ENCODE assay signal across 19 mouse cellular contexts in the genomic region with DNA sequence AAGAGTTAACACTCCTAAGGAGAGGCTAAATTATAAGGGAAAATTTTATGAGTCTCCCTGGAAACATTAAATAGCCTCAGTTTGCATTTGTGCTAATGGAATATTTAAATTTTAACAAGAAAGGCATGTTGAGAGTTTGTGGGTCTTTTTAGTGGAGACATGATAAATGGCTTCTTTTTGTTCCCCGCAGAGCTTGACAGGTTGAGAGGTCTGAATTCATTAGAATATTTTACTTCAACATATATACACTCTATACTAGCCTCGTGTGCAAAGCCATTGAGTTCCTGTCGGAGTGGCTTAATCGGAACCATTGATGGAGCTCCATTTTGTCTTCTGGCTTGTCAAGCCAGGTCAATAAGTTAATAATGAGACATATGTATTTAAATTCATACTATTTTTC. TPM values are rescaled to one million over a fixed set of nuclear protein-coding genes. Genes with fewer than 3 reads are reported as not detected.
DNase-seq lines count a peak whose midpoint lies in the region; ATAC-seq and TF ChIP-seq lines count a peak whose summit lies in the region.
"Had no signal": no experiment of that assay in that cellular context is flagged by ENCODE, and none has a peak within 500 bp of the region (broad histone marks: within the 10 kb centered on the region; RNA-seq: fewer than 3 reads in every experiment).

No protein-coding gene starts in this region.

- 60% methylated on average over 4 of the region's 4 CpGs for whole genome bisulfite sequencing in forebrain, embryonic 13.5 days
- WGBS in forebrain, embryonic 10.5 days: 92% methylated on average over 4 of the region's 4 CpGs
- WGBS in hindbrain, embryonic 14.5 days: 16% methylated on average over 4 of the region's 4 CpGs
- WGBS in midbrain, postnatal 0 days: 38% methylated on average over 4 of the region's 4 CpGs
- WGBS in heart, embryonic 11.5 days (ENCODE audit: insufficient replicate concordance): 86% methylated on average over 4 of the region's 4 CpGs

- peaks cover 45% of the 10 kb centered on the region for H3K36me3 ChIP-seq in forebrain, embryonic 13.5 days (ENCODE audit: poor library complexity, severe bottlenecking)
- H3K36me3 ChIP-seq in forebrain, embryonic 10.5 days (replicated peaks): peaks cover 47% of the 10 kb centered on the region
- peaks cover 58% of the 10 kb centered on the region for H3K36me3 ChIP-seq in hindbrain, embryonic 14.5 days (replicated peaks; ENCODE audit: control insufficient read depth, insufficient read depth)
- H3K36me3 ChIP-seq in midbrain, postnatal 0 days (ENCODE audit: insufficient read depth, low read length): peaks cover 29% of the 10 kb centered on the region
- H3K36me3 ChIP-seq in heart, embryonic 11.5 days (ENCODE audit: control insufficient read depth, insufficient read depth, low read length): no peaks in the 10 kb centered on the region

- ATAC-seq in forebrain, embryonic 13.5 days: no peak
- no peak for ATAC-seq in hindbrain, embryonic 14.5 days (ENCODE audit: low FRiP score)
- ATAC-seq in midbrain, postnatal 0 days (ENCODE audit: low FRiP score): no peak
- ATAC-seq in heart, embryonic 11.5 days (replicated peaks; ENCODE audit: insufficient number of reproducible peaks, low FRiP score, low TSS enrichment): no peak

- H3K4me2 ChIP-seq in forebrain, embryonic 13.5 days: peak overlapping the region; percentile 27; the same call in 1 of the 2 replicates
- peak overlapping the region; percentile 97 for H3K4me2 ChIP-seq in hindbrain, embryonic 14.5 days (replicated peaks)
- H3K4me2 ChIP-seq in midbrain, postnatal 0 days (ENCODE audit: low read depth, low read length, poor library complexity, severe bottlenecking): peak overlapping the region; percentile 28
- no peak overlapping the region for H3K4me2 ChIP-seq in heart, embryonic 11.5 days

- no peaks in the 10 kb centered on the region for H3K27me3 ChIP-seq in forebrain, embryonic 13.5 days
- H3K27me3 ChIP-seq in forebrain, embryonic 10.5 days (ENCODE audit: poor library complexity, severe bottlenecking): no peaks in the 10 kb centered on the region
- no peaks in the 10 kb centered on the region for H3K27me3 ChIP-seq in hindbrain, embryonic 14.5 days (ENCODE audit: control insufficient read depth, insufficient read depth, low read length)
- no peaks in the 10 kb centered on the region for H3K27me3 ChIP-seq in midbrain, postnatal 0 days (ENCODE audit: insufficient read depth, low read length)
- no peaks in the 10 kb centered on the region for H3K27me3 ChIP-seq in heart, embryonic 11.5 days (ENCODE audit: control insufficient read depth, insufficient read depth, low read length)
- H3K27me3 ChIP-seq: CH12.LX had no signal

- H3K9me3 ChIP-seq in forebrain, embryonic 13.5 days (replicated peaks): no peaks in the 10 kb centered on the region
- no peaks in the 10 kb centered on the region for H3K9me3 ChIP-seq in forebrain, embryonic 10.5 days
- no peaks in the 10 kb centered on the region for H3K9me3 ChIP-seq in hindbrain, embryonic 14.5 days (ENCODE audit: control insufficient read depth, low read length)
- H3K9me3 ChIP-seq in midbrain, postnatal 0 days (ENCODE audit: low read length): no peaks in the 10 kb centered on the region
- H3K9me3 ChIP-seq in heart, embryonic 11.5 days (replicated peaks; ENCODE audit: control insufficient read depth, low read length): no peaks in the 10 kb centered on the region

- no peak for TF ChIP-seq CTCF in brain, embryonic 14.5 days (IDR thresholded peaks at IDR 0.05; ENCODE audit: borderline replicate concordance, extremely low read depth, insufficient read depth, insufficient read length)
- TF ChIP-seq CTCF in midbrain, postnatal 0 days (IDR thresholded peaks at IDR 0.05): no peak

- TF ChIP-seq POLR2A in brain, embryonic 14.5 days (IDR thresholded peaks at IDR 0.05; ENCODE audit: borderline replicate concordance, extremely low read depth, insufficient read depth, insufficient read length, poor library complexity, severe bottlenecking): no peak

- no peak for DNase-seq in forebrain, embryonic 10.5 days (ENCODE audit: extremely low spot score, low spot score)
- DNase-seq in brain, embryonic 14.5 days (ENCODE audit: low read depth): peak; percentile 55
- no peak for DNase-seq in hindbrain, embryonic 14.5 days (ENCODE audit: low spot score)
- no peak for DNase-seq in midbrain, postnatal 0 days (ENCODE audit: low spot score)
- DNase-seq in cerebellum, postnatal 25 days: no peak
- no peak for DNase-seq in cerebellum, adult 9-11 months
- DNase-seq: adrenal gland, adult 2 months; cerebellum, adult 11 months; cerebellum, postnatal 36 days; gastrocnemius, adult 2 months; kidney, adult 2 months; kidney, postnatal 25 days; lung, adult 18-20 months; lung, postnatal 36 days; retina, postnatal 1 day; thymus, postnatal 25 days had no signal

- no peak overlapping the region for H3K27ac ChIP-seq in forebrain, embryonic 13.5 days
- no peak overlapping the region for H3K27ac ChIP-seq in forebrain, embryonic 10.5 days
- no peak overlapping the region for H3K27ac ChIP-seq in hindbrain, embryonic 14.5 days
- H3K27ac ChIP-seq in midbrain, postnatal 0 days (ENCODE audit: low read depth, low read length): no peak overlapping the region
- H3K27ac ChIP-seq in heart, embryonic 11.5 days (ENCODE audit: low read depth, low read length): no peak overlapping the region
- H3K27ac ChIP-seq: gastrocnemius, adult 2 months had no signal

- H3K9ac ChIP-seq in forebrain, embryonic 13.5 days: no peak overlapping the region
- no peak overlapping the region for H3K9ac ChIP-seq in hindbrain, embryonic 14.5 days
- no peak overlapping the region for H3K9ac ChIP-seq in midbrain, postnatal 0 days (replicated peaks; ENCODE audit: low read length, poor library complexity, severe bottlenecking)
- H3K9ac ChIP-seq in heart, embryonic 11.5 days (ENCODE audit: low read depth, low read length): no peak overlapping the region

- peaks cover 72% of the 10 kb centered on the region for H3K4me1 ChIP-seq in forebrain, embryonic 13.5 days
- peaks cover 55% of the 10 kb centered on the region for H3K4me1 ChIP-seq in forebrain, embryonic 10.5 days
- H3K4me1 ChIP-seq in hindbrain, embryonic 14.5 days (replicated peaks; ENCODE audit: control insufficient read depth, insufficient read depth, low read length): peaks cover 55% of the 10 kb centered on the region
- H3K4me1 ChIP-seq in midbrain, postnatal 0 days (ENCODE audit: insufficient read depth, low read length): peaks cover 5% of the 10 kb centered on the region; the same call in 1 of the 2 replicates
- H3K4me1 ChIP-seq in heart, embryonic 11.5 days (ENCODE audit: control insufficient read depth, insufficient read depth, low read length): peaks cover 18% of the 10 kb centered on the region

- no peak overlapping the region for H3K4me3 ChIP-seq in forebrain, embryonic 13.5 days
- no peak overlapping the region for H3K4me3 ChIP-seq in forebrain, embryonic 10.5 days
- peak overlapping the region; percentile 0; the same call in 1 of the 2 replicates for H3K4me3 ChIP-seq in hindbrain, embryonic 14.5 days (replicated peaks; ENCODE audit: low read length)
- H3K4me3 ChIP-seq in midbrain, postnatal 0 days (ENCODE audit: low read depth, low read length): no peak overlapping the region
- no peak overlapping the region for H3K4me3 ChIP-seq in heart, embryonic 11.5 days (ENCODE audit: low read depth, low read length)
- H3K4me3 ChIP-seq: gastrocnemius, adult 2 months had no signal

RNA-seq across cellular contexts. Expression of a gene that starts 6.4 kb away (rescaled TPM):
- polyA plus RNA-seq in forebrain, embryonic 13.5 days (2015; fragmentation: Nextera tagmentation; extraction: Ambion mirVana): 1,694 and 1,735 TPM in 2 replicates
- polyA plus RNA-seq in forebrain, embryonic 10.5 days (2016; fragmentation: Nextera tagmentation; extraction: Ambion mirVana): 403 and 460 TPM in 2 replicates
- polyA plus RNA-seq in brain, embryonic 14.5 days (2012; rRNA removed): 124 and 338 TPM in 2 replicates
- 2,185 and 2,283 TPM in 2 replicates for polyA plus RNA-seq in hindbrain, embryonic 14.5 days (2014; fragmentation: Nextera tagmentation; extraction: Ambion mirVana)
- 913 and 940 TPM in 2 replicates for total RNA-seq in midbrain, postnatal 0 days (2014; rRNA removed)
- polyA plus RNA-seq in midbrain, postnatal 0 days (2015; fragmentation: Nextera tagmentation; extraction: Ambion mirVana): 1,865 and 2,125 TPM in 2 replicates
- polyA plus RNA-seq in heart, embryonic 11.5 days (2014; fragmentation: Nextera tagmentation; extraction: Ambion mirVana): 128 and 193 TPM in 2 replicates
